In the genomic region with DNA sequence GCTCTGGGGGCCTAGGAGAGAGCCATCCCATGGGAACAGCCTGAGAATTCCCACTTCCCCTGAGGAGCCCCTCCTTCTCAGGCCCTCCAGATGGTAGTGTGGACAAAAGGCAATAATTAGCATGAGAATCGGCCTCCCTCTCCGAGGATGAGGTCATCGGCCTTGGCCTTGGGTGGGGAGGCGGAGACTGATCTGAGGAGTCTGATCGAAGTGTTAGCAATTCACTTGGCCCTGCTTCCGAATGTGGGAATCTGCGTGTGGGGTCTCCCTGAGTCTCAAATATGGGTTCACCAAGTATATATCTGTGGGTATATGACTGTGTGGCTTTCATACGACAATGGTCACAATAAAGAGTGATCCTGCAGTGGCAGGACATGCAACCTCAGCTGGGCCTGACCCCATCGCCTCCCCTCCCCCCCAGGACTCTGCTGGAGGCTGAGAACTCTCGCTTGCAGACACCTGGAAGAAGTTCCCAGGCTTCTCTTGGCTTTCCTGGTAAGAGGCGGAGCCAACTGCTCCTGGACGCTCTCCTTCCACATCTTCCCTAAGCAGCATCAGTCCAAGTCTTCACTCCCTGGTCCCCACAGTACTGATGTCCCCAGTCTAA, we compare ENCODE assay signal across 9 mouse cellular contexts. TPM values are rescaled to one million over a fixed set of nuclear protein-coding genes. Genes with fewer than 3 reads are reported as not detected.
DNase-seq lines count a peak whose midpoint lies in the region; ATAC-seq and TF ChIP-seq lines count a peak whose summit lies in the region.
"Had no signal": no experiment of that assay in that cellular context is flagged by ENCODE, and none has a peak within 500 bp of the region (broad histone marks: within the 10 kb centered on the region; RNA-seq: fewer than 3 reads in every experiment).

No protein-coding gene starts in this region.

- peak overlapping the region; percentile 91 for H3K4me2 ChIP-seq in kidney, embryonic 16.5 days (replicated peaks; ENCODE audit: low read depth, low read length)
- peak overlapping the region; percentile 87 for H3K4me2 ChIP-seq in limb, embryonic 13.5 days (replicated peaks)
- H3K4me2 ChIP-seq in stomach, embryonic 16.5 days (ENCODE audit: low read depth, low read length), result peak overlapping the region; percentile 92
- H3K4me2 ChIP-seq in liver, embryonic 12.5 days, result no peak overlapping the region

- no peak for TF ChIP-seq POLR2A in kidney, adult 2 months (IDR thresholded peaks at IDR 0.05; ENCODE audit: low read depth, low read length)

- TF ChIP-seq CTCF in kidney, adult 2 months (conservative IDR thresholded peaks at IDR 0.05; ENCODE audit: insufficient read depth, insufficient read length, low read depth, low read length), result no peak

- no peak for DNase-seq in kidney, adult 2 months
- peak; percentile 61 for DNase-seq in heart, adult 8-10 months (ENCODE audit: low spot score)
- DNase-seq in ovary, adult 18-20 months (ENCODE audit: low spot score), result no peak
- no peak for DNase-seq in kidney, adult 11 months

- WGBS in kidney, embryonic 16.5 days, result 41% methylated on average over 12 of the region's 12 CpGs
- 50% methylated on average over 12 of the region's 12 CpGs for WGBS in kidney, adult 2 months
- 25% methylated on average over 12 of the region's 12 CpGs for WGBS in limb, embryonic 13.5 days
- 28% methylated on average over 12 of the region's 12 CpGs for whole genome bisulfite sequencing in stomach, embryonic 16.5 days
- WGBS in liver, embryonic 12.5 days (ENCODE audit: insufficient replicate concordance), result 47% methylated on average over 12 of the region's 12 CpGs

- ATAC-seq in kidney, embryonic 16.5 days (ENCODE audit: low FRiP score, low TSS enrichment), result no peak
- ATAC-seq in limb, embryonic 13.5 days (ENCODE audit: low FRiP score, low read depth), result no peak
- ATAC-seq in stomach, embryonic 16.5 days (ENCODE audit: insufficient read depth, low FRiP score), result 0 out of 2 replicates have a peak, but pooled peaks have one; percentile 27
- ATAC-seq in liver, embryonic 12.5 days, result no peak

- no peak overlapping the region; the same call in 1 of the 2 replicates for H3K27ac ChIP-seq in kidney, embryonic 16.5 days (ENCODE audit: low read length)
- H3K27ac ChIP-seq in kidney, adult 2 months (ENCODE audit: insufficient read depth, low read depth, low read length), result no peak overlapping the region
- H3K27ac ChIP-seq in limb, embryonic 13.5 days, result no peak overlapping the region
- peak overlapping the region; percentile 58 for H3K27ac ChIP-seq in stomach, embryonic 16.5 days (ENCODE audit: low read length)
- H3K27ac ChIP-seq in liver, embryonic 12.5 days, result no peak overlapping the region

- H3K4me3 ChIP-seq in kidney, embryonic 16.5 days (ENCODE audit: low read length), result peak overlapping the region; percentile 74
- H3K4me3 ChIP-seq in kidney, adult 2 months (ENCODE audit: insufficient read depth, low read depth, low read length), result no peak overlapping the region
- H3K4me3 ChIP-seq in limb, embryonic 13.5 days, result peak overlapping the region; percentile 53
- H3K4me3 ChIP-seq in stomach, embryonic 16.5 days (replicated peaks; ENCODE audit: low read length), result peak overlapping the region; percentile 63
- no peak overlapping the region for H3K4me3 ChIP-seq in liver, embryonic 12.5 days

- no peaks in the 10 kb centered on the region for H3K9me3 ChIP-seq in kidney, embryonic 16.5 days (ENCODE audit: low read length)
- H3K9me3 ChIP-seq in limb, embryonic 13.5 days, result no peaks in the 10 kb centered on the region
- H3K9me3 ChIP-seq in stomach, embryonic 16.5 days (replicated peaks; ENCODE audit: control insufficient read depth, low read length), result no peaks in the 10 kb centered on the region
- H3K9me3 ChIP-seq in liver, embryonic 12.5 days (replicated peaks), result no peaks in the 10 kb centered on the region

- H3K4me1 ChIP-seq in kidney, embryonic 16.5 days (ENCODE audit: insufficient read depth, low read length), result peaks cover 45% of the 10 kb centered on the region
- no peaks in the 10 kb centered on the region for H3K4me1 ChIP-seq in kidney, adult 2 months (ENCODE audit: control insufficient read depth, insufficient read depth, low read length)
- H3K4me1 ChIP-seq in limb, embryonic 13.5 days, result peaks cover 47% of the 10 kb centered on the region
- H3K4me1 ChIP-seq in stomach, embryonic 16.5 days (ENCODE audit: control insufficient read depth, insufficient read depth, low read length), result peaks cover 43% of the 10 kb centered on the region
- peaks cover 24% of the 10 kb centered on the region for H3K4me1 ChIP-seq in liver, embryonic 12.5 days

- H3K27me3 ChIP-seq in kidney, embryonic 16.5 days (ENCODE audit: insufficient read depth, low read length), result no peaks in the 10 kb centered on the region
- H3K27me3 ChIP-seq in kidney, adult 2 months (replicated peaks; ENCODE audit: control insufficient read depth, insufficient read depth, low read length), result no peaks in the 10 kb centered on the region
- peaks cover 40% of the 10 kb centered on the region for H3K27me3 ChIP-seq in limb, embryonic 13.5 days
- peaks cover 20% of the 10 kb centered on the region for H3K27me3 ChIP-seq in stomach, embryonic 16.5 days (ENCODE audit: control insufficient read depth, insufficient read depth, low read length)
- H3K27me3 ChIP-seq in liver, embryonic 12.5 days (replicated peaks), result peaks cover 95% of the 10 kb centered on the region

- peak overlapping the region; percentile 85; the same call in 1 of the 2 replicates for H3K9ac ChIP-seq in kidney, embryonic 16.5 days (replicated peaks; ENCODE audit: low read length)
- H3K9ac ChIP-seq in limb, embryonic 13.5 days, result peak overlapping the region; percentile 50
- H3K9ac ChIP-seq in stomach, embryonic 16.5 days (ENCODE audit: low read length), result peak overlapping the region; percentile 63
- H3K9ac ChIP-seq in liver, embryonic 12.5 days, result no peak overlapping the region

- peaks cover 19% of the 10 kb centered on the region for H3K36me3 ChIP-seq in kidney, embryonic 16.5 days (ENCODE audit: insufficient read depth, low read length)
- H3K36me3 ChIP-seq in kidney, adult 2 months (ENCODE audit: control insufficient read depth, insufficient read depth, low read length), result no peaks in the 10 kb centered on the region
- peaks cover 13% of the 10 kb centered on the region for H3K36me3 ChIP-seq in limb, embryonic 13.5 days
- H3K36me3 ChIP-seq in stomach, embryonic 16.5 days (ENCODE audit: control insufficient read depth, insufficient read depth, low read length), result no peaks in the 10 kb centered on the region
- no peaks in the 10 kb centered on the region for H3K36me3 ChIP-seq in liver, embryonic 12.5 days

RNA-seq across cellular contexts. Expression of gene Nes, which starts 3.6 kb away (rescaled TPM):
- 25.7 and 26.6 TPM in 2 replicates for polyA plus RNA-seq in kidney, embryonic 16.5 days (2015; fragmentation: Nextera tagmentation; extraction: Ambion mirVana)
- polyA plus RNA-seq in kidney, adult 2 months (2012; rRNA removed), result 7.2 and 7.5 TPM in 2 replicates
- 10 to 100 TPM; 10.1 to 25.1 (median 18.9) TPM for total RNA-seq in heart, adult 8-10 months (2022)
- 30.5 and 32.8 TPM in 2 replicates for polyA plus RNA-seq in limb, embryonic 13.5 days (2015; fragmentation: Nextera tagmentation; extraction: Ambion mirVana)
- polyA plus RNA-seq in stomach, embryonic 16.5 days (2015; fragmentation: Nextera tagmentation; extraction: Ambion mirVana), result 7.7 and 10.2 TPM in 2 replicates
- polyA plus RNA-seq in liver, embryonic 12.5 days (2016; fragmentation: Nextera tagmentation; extraction: Ambion mirVana), result 7.2 and 7.3 TPM in 2 replicates

RNA-seq across cellular contexts. Expression of gene Bcan, which starts 25.5 kb away (rescaled TPM):
- polyA plus RNA-seq in kidney, embryonic 16.5 days (2015; fragmentation: Nextera tagmentation; extraction: Ambion mirVana), result 0.10 TPM in 1 of 2 replicates, not detected in the other
- polyA plus RNA-seq in kidney, adult 2 months (2012; rRNA removed), result 0.34 and 0.48 TPM in 2 replicates
- total RNA-seq in heart, adult 8-10 months (2022), result under 1 TPM in 3 of 4 experiments, not detected in 1; 0.09 to 0.69 (median 0.27) TPM
- 0.57 and 0.59 TPM in 2 replicates for polyA plus RNA-seq in limb, embryonic 13.5 days (2015; fragmentation: Nextera tagmentation; extraction: Ambion mirVana)
- polyA plus RNA-seq in stomach, embryonic 16.5 days (2015; fragmentation: Nextera tagmentation; extraction: Ambion mirVana), result 0.34 and 0.52 TPM in 2 replicates
- polyA plus RNA-seq in liver, embryonic 12.5 days (2016; fragmentation: Nextera tagmentation; extraction: Ambion mirVana), result not detected in 2 replicates
- polyA plus RNA-seq: spleen, adult 2 months had no signal

RNA-seq across cellular contexts. Expression of gene Crabp2, which starts 26.0 kb away (rescaled TPM):
- 62.0 and 67.8 TPM in 2 replicates for polyA plus RNA-seq in kidney, embryonic 16.5 days (2015; fragmentation: Nextera tagmentation; extraction: Ambion mirVana)
- polyA plus RNA-seq in kidney, adult 2 months (2012; rRNA removed), result 0.88 and 0.94 TPM in 2 replicates
- not detected for total RNA-seq in heart, adult 8-10 months (2022)
- 518 and 520 TPM in 2 replicates for polyA plus RNA-seq in limb, embryonic 13.5 days (2015; fragmentation: Nextera tagmentation; extraction: Ambion mirVana)
- polyA plus RNA-seq in stomach, embryonic 16.5 days (2015; fragmentation: Nextera tagmentation; extraction: Ambion mirVana), result 29.4 and 43.3 TPM in 2 replicates
- 3.9 and 6.5 TPM in 2 replicates for polyA plus RNA-seq in liver, embryonic 12.5 days (2016; fragmentation: Nextera tagmentation; extraction: Ambion mirVana)

RNA-seq across cellular contexts. Expression of gene Rrnad1, which starts 44.0 kb away (rescaled TPM):
- polyA plus RNA-seq in kidney, embryonic 16.5 days (2015; fragmentation: Nextera tagmentation; extraction: Ambion mirVana), result 19.9 and 22.7 TPM in 2 replicates
- polyA plus RNA-seq in kidney, adult 2 months (2012; rRNA removed), result 19.3 and 27.3 TPM in 2 replicates
- 1 to 10 TPM; 4.6 to 6.7 (median 5.3) TPM for total RNA-seq in heart, adult 8-10 months (2022)
- 22.3 and 23.6 TPM in 2 replicates for polyA plus RNA-seq in limb, embryonic 13.5 days (2015; fragmentation: Nextera tagmentation; extraction: Ambion mirVana)
- polyA plus RNA-seq in stomach, embryonic 16.5 days (2015; fragmentation: Nextera tagmentation; extraction: Ambion mirVana), result 19.8 and 20.3 TPM in 2 replicates
- polyA plus RNA-seq in liver, embryonic 12.5 days (2016; fragmentation: Nextera tagmentation; extraction: Ambion mirVana), result 11.1 and 11.4 TPM in 2 replicates

RNA-seq across cellular contexts. Expression of gene Isg20l2, which starts 44.4 kb away (rescaled TPM):
- 60.2 and 68.7 TPM in 2 replicates for polyA plus RNA-seq in kidney, embryonic 16.5 days (2015; fragmentation: Nextera tagmentation; extraction: Ambion mirVana)
- 11.0 and 11.5 TPM in 2 replicates for polyA plus RNA-seq in kidney, adult 2 months (2012; rRNA removed)
- 1 to 10 TPM; 9.0 to 9.8 (median 9.7) TPM for total RNA-seq in heart, adult 8-10 months (2022)
- 65.5 and 66.7 TPM in 2 replicates for polyA plus RNA-seq in limb, embryonic 13.5 days (2015; fragmentation: Nextera tagmentation; extraction: Ambion mirVana)
- 40.8 and 41.5 TPM in 2 replicates for polyA plus RNA-seq in stomach, embryonic 16.5 days (2015; fragmentation: Nextera tagmentation; extraction: Ambion mirVana)
- 51.9 and 52.2 TPM in 2 replicates for polyA plus RNA-seq in liver, embryonic 12.5 days (2016; fragmentation: Nextera tagmentation; extraction: Ambion mirVana)

Comparison
In these comparisons a context has a peak if more than half of its experiments do, and no peak if none do; other contexts are left out.
1. H3K4me3 ChIP-seq: peak in kidney, embryonic 16.5 days (single experiment), limb, embryonic 13.5 days (single experiment) and stomach, embryonic 16.5 days (single experiment); none in kidney, adult 2 months (single experiment) and liver, embryonic 12.5 days (single experiment).